Mouse (Mus musculus) left cerebral cortex, postnatal 4 days (tissue): Measurements from ENCODE around the gene Gm10392. TPM values are rescaled to one million over a fixed set of nuclear protein-coding genes. Genes with fewer than 3 reads are reported as not detected.
A peak's percentile ranks its signal among the peaks of the same experiment; 100 is the strongest.

Source experiments
- DNase-seq: peaks from one replicate; pipeline ENCODE4 v3.0.0-alpha.2; 2022
- intact Hi-C: fragments of 180-260 bp; cut with DNase I; formaldehyde crosslinking; loops from one replicate; pipeline ENCODE4 v1.15.1; 2025
- total RNA-seq, 2 experiments: library from RNA; stranded (reverse); gene quantifications; 2 replicates each; pipeline ENCODE4 v1.2.3; 2021

The Gm10392 gene
- total RNA-seq, 2 experiments from 2014 or later = not detected

DNA sequence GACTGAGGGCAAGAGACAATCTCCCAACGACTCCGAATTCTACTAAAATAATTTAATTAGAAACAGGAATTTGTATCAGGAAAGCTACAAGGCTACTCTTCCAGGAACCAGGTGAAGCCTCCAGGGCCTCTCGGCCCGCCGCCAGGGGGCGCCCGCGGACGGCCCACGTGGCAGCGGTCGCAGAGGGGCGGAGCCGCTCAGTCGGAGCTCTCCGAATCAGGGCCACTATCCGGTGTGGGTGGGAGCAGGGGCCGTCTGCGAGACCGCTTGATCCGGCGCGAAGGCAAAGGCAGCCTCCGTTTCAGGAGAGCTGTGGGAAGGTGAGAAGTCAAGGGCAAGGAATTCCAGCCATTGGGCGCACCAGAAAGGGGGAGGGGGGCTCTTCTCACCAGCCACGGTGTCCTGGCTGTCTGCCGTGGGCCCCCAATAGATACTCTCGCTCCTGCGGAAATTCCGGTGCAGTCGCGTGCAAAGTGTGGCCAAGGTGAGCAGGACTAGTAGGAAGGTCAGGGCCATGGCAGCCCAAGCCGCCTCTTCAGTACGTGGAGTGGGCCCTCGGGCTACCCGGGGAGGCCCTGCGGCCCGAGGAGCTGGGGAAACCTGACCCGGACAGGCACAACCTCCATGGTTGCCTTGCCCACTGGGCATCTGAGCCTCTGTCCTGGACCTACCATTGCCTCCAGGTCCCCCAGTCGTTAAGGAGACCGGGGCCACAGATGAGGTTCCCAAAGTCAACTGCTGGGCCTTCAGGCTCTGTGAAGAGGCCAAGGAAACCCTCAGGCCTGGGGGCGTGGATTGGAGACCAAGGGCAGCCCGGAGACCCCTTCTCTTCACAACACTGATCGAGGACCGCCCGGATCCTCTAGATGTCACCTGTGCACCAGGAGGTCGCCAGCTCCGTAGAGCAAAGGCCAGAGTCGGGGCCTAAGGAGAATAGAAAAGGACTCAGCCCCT lies 10.7 kb downstream of the Gm10392 start:
- DNase-seq = peak; percentile 84
- intact Hi-C loops = no loop called here

DNA sequence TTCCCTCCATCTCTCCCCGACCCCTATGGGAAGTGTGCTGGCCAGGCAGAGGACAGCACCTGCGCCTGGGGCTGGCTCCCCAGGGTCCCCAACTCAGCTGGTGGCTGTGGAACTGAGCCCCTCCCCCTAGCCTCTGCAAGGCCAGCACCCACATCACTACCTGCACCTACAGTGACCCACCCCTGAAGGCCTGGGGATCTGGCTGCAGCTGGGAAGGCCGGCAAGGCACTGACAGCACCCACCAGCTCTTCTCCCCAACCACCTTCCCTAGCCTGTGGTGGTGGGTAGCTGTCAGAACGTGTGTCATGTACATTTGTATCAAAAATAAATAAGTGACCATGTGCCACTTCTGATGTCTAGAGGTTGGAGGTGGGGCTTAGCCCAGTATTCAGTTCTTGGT lies 11.6 kb downstream of the Gm10392 start:
- no peak for DNase-seq
- intact Hi-C loops = no loop called here

DNA sequence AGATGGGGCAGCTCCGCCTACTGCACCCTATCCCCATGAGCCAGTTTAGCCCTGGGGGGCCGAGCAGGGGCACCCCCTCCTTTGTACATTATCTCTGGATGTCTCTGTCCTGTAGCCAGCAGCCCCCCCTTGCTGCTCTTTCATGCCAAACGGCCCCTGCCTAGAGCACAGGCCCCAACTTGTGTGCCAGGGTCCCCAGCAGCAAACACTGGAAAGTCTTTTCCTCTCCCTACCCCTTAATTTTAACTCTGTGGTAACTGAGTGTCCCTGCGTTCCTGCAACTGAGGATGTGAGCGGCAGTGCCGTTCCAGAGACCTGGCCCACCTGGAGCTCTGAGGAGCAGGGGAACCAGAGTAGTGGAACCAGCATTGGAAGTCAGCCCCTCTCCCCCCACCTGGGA lies 12.1 kb downstream of the Gm10392 start:
- intact Hi-C loops = no loop called here
- no peak for DNase-seq

DNA sequence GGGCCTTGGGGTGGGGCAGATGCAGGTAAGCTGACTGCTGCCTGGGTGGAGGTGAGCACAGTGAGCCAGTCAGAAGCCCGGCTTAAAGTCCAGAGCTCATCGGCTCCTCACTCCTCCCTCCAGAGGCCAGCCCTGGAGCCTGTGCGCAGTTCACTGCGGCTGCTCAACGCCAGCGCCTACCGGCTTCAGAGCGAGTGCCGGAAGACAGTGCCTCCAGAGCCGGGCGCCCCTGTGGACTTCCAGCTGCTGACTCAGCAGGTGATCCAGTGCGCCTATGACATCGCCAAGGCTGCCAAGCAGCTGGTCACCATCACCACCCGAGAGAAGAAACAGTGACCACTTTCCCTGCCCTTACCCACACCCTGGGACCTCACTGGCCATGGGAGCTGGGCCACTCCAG lies 12.7 kb downstream of the Gm10392 start:
- no peak for DNase-seq
- intact Hi-C loops = no loop called here

DNA sequence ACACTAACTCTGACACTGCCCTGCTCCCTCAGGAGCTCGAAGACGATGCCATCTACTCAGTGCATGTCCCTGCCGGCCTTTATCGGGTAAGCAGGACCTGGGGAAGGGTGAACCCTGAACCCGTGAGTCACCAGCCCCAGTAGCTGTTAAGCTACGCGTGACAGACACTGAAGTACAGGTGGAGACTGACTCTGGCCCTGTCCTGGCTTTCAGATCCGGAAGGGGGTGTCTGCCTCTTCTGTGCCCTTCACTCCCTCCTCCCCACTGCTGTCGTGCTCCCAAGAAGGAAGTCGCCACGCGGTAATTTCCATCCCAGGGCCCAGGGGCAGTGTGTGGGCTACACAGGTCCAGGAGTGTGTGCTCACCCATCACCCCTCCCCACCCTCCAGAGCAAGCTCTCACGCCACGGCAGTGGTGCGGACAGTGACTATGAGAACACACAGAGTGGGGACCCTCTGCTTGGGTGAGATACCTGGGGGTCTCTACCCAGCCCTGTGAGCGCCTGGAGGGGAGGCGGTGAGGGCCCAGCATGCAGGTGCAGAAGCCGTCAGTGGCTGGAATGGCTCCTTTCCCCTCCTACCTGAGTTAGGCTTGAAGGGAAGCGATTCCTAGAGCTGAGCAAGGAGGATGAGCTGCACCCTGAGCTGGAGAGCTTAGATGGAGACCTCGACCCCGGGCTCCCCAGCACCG lies 13.6 kb downstream of the Gm10392 start:
- intact Hi-C loops = no loop called here
- DNase-seq = no peak

DNA sequence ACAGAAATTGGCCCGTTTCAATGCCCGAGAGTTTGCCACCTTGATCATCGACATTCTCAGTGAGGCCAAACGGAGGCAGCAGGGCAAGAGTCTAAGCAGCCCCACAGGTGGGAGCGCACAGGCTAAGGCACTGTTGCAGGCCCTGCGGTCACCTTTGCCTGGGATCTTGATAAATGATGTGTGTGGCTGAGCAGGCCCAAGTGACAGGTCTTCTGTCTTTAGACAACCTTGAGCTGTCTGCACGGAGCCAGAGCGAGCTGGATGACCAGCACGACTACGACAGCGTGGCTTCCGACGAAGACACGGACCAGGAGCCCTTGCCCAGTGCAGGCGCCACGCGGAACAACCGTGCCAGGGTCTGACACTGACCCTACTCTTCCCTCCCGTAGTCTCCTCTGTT lies 14.6 kb downstream of the Gm10392 start:
- no peak for DNase-seq
- intact Hi-C loops = no loop called here

DNA sequence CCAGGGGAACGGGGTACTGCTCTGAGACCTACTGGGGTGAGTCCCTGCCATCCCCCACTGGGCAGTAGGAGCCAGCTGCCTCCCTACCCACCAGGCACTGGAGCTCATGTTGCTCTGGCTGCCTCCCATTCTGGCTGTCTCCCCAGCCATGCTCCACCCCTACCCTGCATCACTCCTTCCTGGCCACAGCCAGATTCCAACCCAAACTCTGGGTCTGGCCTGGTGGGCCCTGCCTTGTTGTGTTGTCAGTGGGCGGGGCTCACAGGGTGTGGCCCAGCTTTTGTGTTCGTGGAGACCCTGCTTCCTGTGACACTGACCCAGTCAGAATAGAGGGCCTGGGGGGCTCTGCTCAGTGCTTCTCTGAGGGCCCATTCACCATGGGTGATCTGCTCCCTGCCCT lies 15.5 kb downstream of the Gm10392 start:
- DNase-seq = no peak
- intact Hi-C loops = no loop called here

DNA sequence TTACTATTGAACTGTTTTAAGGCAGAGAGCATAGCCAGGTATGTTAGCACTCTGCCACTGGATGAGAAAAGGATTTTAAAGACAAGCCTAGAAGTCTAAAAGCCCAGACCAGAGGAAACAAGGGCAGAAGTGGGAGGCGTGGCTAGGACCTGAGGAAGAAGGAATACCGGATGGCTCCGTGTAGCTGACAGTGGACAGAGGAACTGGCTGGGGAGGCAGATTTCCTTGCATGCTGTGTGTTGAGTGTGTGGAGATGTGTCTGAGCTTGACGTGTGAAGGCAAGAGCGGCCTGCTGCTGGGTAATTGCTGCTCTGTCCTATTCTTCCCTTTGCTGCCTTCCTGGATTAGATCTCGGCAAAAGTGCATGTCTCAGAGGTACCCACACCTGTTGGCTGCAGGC lies 16.5 kb downstream of the Gm10392 start:
- DNase-seq = no peak
- intact Hi-C loops = no loop called here

DNA sequence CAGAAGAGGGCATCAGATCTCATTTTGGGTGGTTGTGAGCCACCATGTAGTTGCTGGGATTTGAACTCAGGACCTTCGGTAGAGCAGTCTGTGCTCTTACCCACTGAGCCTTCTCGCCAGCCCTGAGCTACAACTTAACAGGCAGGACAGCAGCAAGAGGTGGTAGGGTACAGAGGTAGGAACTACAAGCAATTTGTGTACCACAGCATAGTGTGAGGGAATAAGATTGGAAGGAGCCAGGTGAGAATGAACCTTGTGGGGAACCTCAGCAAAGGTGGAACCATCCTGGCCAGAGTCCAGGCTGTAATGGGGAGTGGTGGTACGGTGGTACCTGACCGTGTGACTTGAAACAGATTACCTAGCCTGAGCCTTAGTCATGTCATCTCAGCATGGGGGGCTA lies 17.0 kb downstream of the Gm10392 start:
- intact Hi-C loops = no loop called here
- DNase-seq = no peak

DNA sequence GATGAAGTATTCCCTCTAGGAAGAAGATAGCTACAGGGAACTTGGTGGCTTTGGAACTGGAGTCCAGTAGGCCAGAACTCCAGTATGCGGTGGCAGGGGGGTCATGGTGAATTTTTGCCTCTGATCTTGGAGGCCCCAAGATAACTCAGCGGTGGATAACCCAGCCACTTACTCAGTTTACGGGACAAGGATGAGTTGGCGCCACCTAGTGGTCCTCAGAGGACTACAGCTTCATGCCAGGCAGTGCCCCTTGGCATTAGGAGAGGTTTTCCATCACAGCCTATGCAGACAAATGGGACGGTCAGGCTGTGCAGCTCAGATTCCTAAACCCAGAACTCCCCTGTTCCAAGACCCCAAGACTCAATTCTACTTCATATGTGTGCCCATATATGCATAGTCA lies 17.6 kb downstream of the Gm10392 start:
- intact Hi-C loops = no loop called here
- peak; percentile 85 for DNase-seq

DNA sequence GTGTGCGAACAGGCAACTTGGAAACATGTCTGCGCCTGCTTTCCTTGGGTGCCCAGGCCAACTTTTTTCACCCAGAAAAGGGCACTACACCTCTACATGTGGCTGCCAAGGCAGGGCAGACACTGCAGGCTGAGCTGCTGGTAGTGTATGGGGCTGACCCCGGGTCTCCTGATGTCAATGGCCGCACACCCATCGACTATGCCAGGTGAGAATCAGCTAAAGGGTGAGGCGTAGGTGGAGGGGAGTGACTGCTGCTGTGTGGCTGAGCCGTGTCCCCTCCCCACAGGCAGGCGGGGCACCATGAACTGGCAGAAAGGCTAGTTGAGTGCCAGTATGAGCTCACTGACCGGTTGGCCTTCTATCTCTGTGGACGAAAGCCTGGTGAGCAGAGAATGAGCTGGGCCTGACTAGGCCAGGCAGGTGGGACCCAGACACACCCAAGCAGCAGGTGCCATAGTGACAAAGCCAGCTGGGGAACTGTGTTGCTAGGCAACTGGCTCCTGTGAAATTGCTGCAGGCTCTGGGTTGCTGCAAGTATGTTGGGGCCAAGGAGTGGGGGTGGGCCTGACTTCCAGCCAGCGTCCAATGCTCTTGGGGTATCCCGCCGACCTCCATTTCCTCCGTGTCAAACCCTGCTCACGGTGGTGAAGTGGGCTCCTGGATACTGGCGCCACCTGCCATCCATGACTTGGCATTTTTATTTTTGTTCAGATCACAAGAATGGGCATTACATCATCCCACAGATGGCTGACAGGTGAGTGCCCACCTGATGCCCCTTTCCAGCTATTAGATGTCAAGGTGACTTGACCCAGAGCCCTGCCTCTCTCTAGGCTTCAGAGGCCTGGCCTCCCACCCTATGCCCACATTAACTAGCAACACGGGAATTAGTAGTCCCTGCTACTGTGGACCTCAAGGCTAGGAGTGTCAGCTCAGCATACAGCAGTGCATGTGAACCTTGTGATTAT lies 18.4 kb downstream of the Gm10392 start:
- intact Hi-C loops = no loop called here
- no peak for DNase-seq

DNA sequence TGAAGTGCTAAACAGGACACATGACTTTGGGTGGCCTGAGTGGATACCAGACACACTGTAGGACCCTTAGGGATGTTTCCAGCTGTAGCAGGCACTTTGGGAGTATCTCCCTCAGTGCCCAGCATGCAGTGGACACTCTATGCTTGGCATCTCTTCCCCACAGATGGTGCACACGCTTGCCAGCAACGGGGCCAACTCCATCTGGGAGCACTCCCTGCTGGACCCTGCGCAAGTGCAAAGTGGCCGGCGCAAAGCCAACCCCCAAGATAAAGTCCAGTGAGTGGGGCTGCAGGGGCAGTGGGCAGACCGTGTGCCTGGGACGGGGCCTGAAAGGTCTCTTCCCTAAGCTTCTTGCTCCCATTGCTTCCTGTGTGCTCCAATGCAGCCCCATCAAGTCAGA lies 19.6 kb downstream of the Gm10392 start:
- peak; percentile 80 for DNase-seq
- intact Hi-C loops = no loop called here

DNA sequence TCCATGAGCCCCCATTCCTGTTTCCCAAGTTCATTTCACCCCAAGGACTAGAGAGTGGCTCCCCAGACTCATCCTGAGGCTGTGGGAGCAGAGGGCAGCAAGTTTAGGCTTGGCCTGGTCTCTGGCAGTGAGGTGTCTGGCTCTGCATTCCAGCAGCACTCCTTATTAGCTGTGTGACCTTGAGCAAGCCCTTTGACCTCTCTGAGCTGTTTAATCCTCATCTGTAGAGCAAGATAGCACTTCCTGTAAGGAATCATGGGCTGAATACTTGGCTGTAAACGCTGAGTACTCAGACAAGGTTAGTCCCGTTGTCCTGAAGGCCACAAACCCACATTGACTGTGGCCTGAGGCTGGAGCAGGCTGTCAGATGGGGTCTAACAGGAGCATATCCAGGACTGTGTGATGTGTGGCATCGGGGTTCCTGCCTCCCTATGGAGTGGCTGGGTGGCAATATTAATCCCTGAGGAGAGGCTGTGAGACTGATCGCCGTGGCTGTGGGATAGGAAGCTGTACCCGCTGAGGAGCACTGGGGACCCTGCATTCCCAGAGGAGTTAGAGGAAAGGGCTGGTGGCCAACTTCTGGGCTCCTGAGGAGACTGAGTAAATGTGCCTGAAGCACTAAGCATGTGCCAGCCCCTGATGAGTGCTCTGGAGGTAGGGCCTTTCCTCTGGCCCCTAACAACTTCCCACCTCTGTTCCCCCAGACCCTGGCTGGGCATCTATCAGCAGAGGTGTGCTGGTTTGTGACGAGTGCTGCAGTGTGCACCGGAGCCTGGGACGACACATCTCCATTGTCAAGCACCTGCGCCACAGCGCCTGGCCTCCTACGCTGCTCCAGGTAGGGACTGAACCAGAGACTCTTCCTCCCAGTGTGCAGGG lies 20.5 kb downstream of the Gm10392 start:
- no peak for DNase-seq
- intact Hi-C loops = no loop called here

DNA sequence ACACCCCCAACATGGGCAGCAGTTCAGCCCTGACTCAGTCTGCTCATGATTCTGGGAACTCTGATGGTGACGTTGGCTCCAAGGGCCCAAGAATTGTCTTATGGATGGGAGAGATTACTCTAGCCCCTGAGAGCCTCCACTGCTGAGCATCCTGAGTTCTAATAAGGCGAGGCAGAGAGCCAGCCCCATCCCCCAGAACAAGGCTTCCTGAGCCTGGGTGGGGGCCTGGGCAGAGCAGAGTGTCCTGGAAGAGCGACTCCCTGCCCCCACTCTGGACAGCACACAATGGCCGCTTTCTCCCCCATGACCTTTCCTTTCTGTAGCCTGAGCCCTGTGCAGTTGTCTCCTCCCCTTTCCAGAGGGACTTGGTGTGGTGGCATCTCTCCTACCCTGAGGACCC lies 21.1 kb downstream of the Gm10392 start:
- intact Hi-C loops = no loop called here
- DNase-seq = no peak

DNA sequence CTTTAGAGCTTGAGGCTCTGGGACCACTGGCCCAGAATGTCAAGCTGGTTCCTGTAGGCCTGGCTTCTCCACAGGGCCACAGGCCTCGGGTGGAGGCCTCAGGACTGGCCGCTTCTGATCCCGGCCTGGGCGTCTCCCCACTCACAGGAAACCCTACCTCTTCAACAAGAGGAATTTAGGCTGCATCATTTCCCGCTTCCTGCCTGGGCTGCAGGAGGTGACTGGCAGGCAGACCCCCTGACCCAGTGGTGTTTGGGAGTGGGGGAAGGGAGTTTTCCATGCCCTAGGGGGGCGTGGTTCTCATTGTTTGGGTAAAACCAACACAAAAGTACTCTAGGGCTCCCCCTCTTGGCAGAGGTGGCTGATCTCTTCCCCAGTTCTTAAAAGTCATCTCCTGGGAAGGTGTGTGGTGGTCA lies 21.6 kb downstream of the Gm10392 start:
- intact Hi-C loops = no loop called here

DNA sequence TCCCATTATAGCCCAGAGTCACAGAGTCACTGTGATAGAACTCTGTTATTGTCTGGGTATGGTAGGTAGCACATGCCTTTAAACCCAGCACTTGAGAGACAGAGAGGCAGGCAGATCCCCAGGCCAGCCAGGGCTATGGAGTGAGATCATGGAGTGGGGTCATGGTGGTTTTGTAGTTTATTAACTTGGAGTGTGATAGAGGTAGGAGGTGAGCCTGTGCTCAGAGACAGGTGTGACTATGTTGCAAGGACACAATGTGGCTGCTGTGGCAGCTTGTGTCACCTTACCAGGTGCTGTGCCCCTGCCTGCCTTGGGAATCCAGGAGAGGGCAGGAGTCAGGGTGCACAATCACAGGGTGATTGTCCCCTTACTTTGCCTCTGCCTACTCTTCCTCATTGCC lies 23.5 kb downstream of the Gm10392 start:
- no peak for DNase-seq
- intact Hi-C loops = no loop called here

More for the DNA sequence above, 21.6 kb downstream of the Gm10392 start:
- DNase-seq = peak; percentile 50

DNA sequence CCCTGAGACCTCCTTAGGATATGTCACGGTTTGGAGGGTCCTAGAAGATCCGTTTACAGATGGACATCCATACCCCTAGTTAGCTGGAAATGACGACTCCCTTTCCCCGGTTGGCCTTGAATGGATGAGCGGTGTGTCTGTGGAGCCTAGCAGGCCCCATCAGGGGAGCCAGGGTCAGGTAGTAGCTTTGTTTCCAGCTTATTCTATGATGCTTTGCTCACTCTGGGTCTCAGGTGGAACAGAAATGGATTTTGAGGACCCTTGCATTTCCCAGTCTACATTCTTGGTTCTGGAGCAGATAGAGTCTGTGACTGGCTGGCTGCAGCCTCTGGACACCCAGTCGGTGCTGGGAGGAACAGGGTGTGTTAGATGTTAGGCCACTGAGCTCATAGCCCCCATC lies 24.2 kb downstream of the Gm10392 start:
- intact Hi-C loops = no loop called here

DNA sequence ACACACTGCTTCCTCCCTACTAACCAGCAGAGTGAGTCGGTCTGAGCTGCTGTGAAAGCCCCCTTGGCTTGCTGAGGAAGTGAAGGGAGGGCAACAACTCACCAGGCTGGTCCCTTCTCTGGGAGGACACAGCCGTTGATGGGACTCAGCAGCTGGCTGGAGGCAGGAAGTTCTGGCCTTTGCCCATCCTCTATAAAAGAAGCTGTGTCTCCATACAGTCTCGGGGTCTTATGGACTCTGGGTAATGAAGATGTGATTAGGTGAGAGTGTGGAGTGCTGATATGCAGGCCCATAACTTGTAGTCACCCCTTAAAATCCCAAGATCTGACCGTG lies 24.7 kb downstream of the Gm10392 start:
- intact Hi-C loops = no loop called here
- DNase-seq = no peak

More for the DNA sequence above, 24.2 kb downstream of the Gm10392 start:
- no peak for DNase-seq

DNA sequence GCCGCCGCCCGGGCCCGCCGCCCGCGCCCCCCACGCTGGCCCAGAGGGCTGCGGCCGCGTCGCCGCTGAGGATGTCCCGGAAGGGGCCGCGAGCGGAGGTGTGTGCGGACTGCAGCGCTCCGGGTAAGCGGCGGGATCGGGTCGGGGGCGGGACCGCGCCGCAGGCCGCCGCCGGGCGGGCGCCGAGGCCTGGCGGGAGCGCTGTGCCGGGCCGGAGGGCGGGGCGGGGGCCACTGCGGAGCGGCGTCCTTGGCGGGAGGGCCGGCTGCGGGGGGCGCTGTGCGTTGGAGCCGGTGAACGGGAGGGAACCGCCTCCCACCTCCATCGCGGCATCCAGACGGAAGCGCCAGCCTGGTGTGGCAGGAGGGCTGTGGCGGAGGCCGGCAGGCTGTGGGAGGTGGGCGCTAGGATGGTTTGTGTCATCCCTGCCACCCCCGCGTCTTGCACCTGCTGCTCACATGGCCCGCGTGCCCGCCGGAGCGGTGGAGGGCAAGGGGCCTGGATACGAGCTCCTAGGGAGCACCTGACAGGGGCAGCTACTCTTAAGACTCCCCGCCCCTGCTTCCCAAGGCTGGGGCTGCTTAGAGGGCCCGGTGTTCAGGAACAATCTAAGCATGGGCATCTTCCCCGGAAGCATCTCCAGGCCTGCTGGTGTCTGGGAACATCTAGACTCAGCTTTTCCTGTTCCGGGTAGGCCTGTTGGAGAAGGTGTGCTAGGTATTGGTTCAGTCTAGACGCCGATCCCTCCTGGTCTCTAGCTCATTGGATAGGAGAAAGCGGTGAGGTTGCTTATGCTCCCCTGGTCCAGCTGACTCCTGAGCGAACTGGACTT lies 25.3 kb downstream of the Gm10392 start, which contains the start of gene Git1:
Gene Git1 (plus strand): TSS at position 51 of the 832 bp plus-strand sequence.
- DNase-seq = peak; percentile 45
- intact Hi-C loops = no loop called here
